Mouse (Mus musculus) cerebellum, postnatal 4 days (tissue): Measurements from ENCODE around the gene Rack1.
A peak's percentile ranks its signal among the peaks of the same experiment; 100 is the strongest.
"Not testable (repeated sequence)": the region's sequence is repeated elsewhere in the genome, so short reads cannot be mapped to it uniquely, and the experiment has no call there.

Experiments
- DNase-seq, 2 experiments: peaks; one replicate each; pipeline ENCODE4 v3.0.0; 2022; ENCODE audit warnings: low spot score in 2 of 2, mixed read lengths in 1 of 2

Gene Rack1

GRCm38 (mm10) chr11:48818346-48818745 is 18.2 kb downstream of the Rack1 start:
- DNase-seq: peak in 1 of 2 experiments; percentile 77

GRCm38 (mm10) chr11:48819614-48820307 is 19.6 kb downstream of the Rack1 start:
- no peak for DNase-seq

- DNase-seq: no peak
Observed at GRCm38 (mm10) chr11:48820308-48820674, 20.2 kb downstream of the Rack1 start.

GRCm38 (mm10) chr11:48821299-48821698 is 21.2 kb downstream of the Rack1 start:
- not testable (repeated sequence) for DNase-seq

- DNase-seq: no peak
Observed at GRCm38 (mm10) chr11:48822768-48823512, 22.8 kb downstream of the Rack1 start.

GRCm38 (mm10) chr11:48823536-48823972 is 23.4 kb downstream of the Rack1 start:
- peak in 1 of 2 experiments; percentile 52 for DNase-seq

GRCm38 (mm10) chr11:48824311-48824830 is 24.2 kb downstream of the Rack1 start:
- no peak for DNase-seq

GRCm38 (mm10) chr11:48825979-48826751 is 26.0 kb downstream of the Rack1 start, which contains the start of the genes Trim7 and Gm12184:
Gene Trim7, plus strand, starts transcription at chr11:48826140.
Gene Gm12184, minus strand, starts transcription at chr11:48826655.
- DNase-seq: not testable (repeated sequence)

- DNase-seq: no peak
Observed at GRCm38 (mm10) chr11:48826752-48827096, 26.6 kb downstream of the Rack1 start.

- no peak for DNase-seq
Observed at GRCm38 (mm10) chr11:48827926-48828325, 27.8 kb downstream of the Rack1 start.

GRCm38 (mm10) chr11:48830279-48830678 is 30.1 kb downstream of the Rack1 start:
- DNase-seq: no peak

GRCm38 (mm10) chr11:48831273-48831672 is 31.1 kb downstream of the Rack1 start:
- no peak for DNase-seq

GRCm38 (mm10) chr11:48833078-48833730 is 33.1 kb downstream of the Rack1 start:
- no peak for DNase-seq

GRCm38 (mm10) chr11:48833731-48834639 is 33.9 kb downstream of the Rack1 start:
- peak; percentile 81 to 90 for DNase-seq

- no peak for DNase-seq
Observed at GRCm38 (mm10) chr11:48835923-48836322, 35.8 kb downstream of the Rack1 start.

GRCm38 (mm10) chr11:48836990-48837309 is 36.8 kb downstream of the Rack1 start:
- DNase-seq: no peak

GRCm38 (mm10) chr11:48837310-48838180 is 37.4 kb downstream of the Rack1 start:
- DNase-seq: peak in 1 of 2 experiments; percentile 45

GRCm38 (mm10) chr11:48838181-48838797 is 38.2 kb downstream of the Rack1 start:
- no peak for DNase-seq
